Mouse (Mus musculus) neural tube, embryonic 15.5 days (tissue): ENCODE results near the gene Gm17657. TPM values are rescaled to one million over a fixed set of nuclear protein-coding genes. Genes with fewer than 3 reads are reported as not detected.
"Not testable (repeated sequence)": the region's sequence is repeated elsewhere in the genome, so short reads cannot be mapped to it uniquely, and the experiment has no call there.

Experiments
- ATAC-seq: fragments of 200-750 bp; cut with Nextera tagmentation; 2 replicates; pipeline ENCODE4 v1.8.0; 2017; ENCODE audit warnings: mild to moderate bottlenecking, moderate TSS enrichment, moderate library complexity; ENCODE audit not compliant: low FRiP score
- H3K27ac ChIP-seq: fragments of 300-500 bp; sonication (generic); replicated peaks from 2 replicates; pipeline ENCODE4 v1.5.1; 2015; ENCODE audit warnings: mild to moderate bottlenecking, inconsistent platforms
- H3K27me3 ChIP-seq: fragments of 300-500 bp; sonication (generic); replicated peaks from 2 replicates; pipeline ENCODE4 v1.6.1; 2015; ENCODE audit warnings: inconsistent platforms
- H3K36me3 ChIP-seq: fragments of 300-500 bp; sonication (generic); 2 replicates; pipeline ENCODE4 v1.6.1; 2015; ENCODE audit warnings: inconsistent platforms
- H3K4me1 ChIP-seq: fragments of 300-500 bp; sonication (generic); 2 replicates; pipeline ENCODE4 v1.6.1; 2015; ENCODE audit warnings: inconsistent platforms
- H3K4me2 ChIP-seq: fragments of 300-500 bp; sonication (generic); 2 replicates; pipeline ENCODE4 v1.6.1; 2015; ENCODE audit warnings: inconsistent platforms, mild to moderate bottlenecking, moderate library complexity
- H3K4me3 ChIP-seq: fragments of 300-500 bp; sonication (generic); replicated peaks from 2 replicates; pipeline ENCODE4 v1.5.1; 2015; ENCODE audit warnings: mild to moderate bottlenecking, inconsistent platforms
- H3K9ac ChIP-seq: fragments of 300-500 bp; sonication (generic); replicated peaks from 2 replicates; pipeline ENCODE4 v1.6.1; 2015; ENCODE audit warnings: mild to moderate bottlenecking, inconsistent platforms
- H3K9me3 ChIP-seq: fragments of 300-500 bp; sonication (generic); replicated peaks from 2 replicates; pipeline ENCODE4 v1.6.1; 2016; ENCODE audit warnings: inconsistent platforms
- WGBS: fragments of 180-500 bp; shearing (Covaris S2); methylation state at CpG from one replicate; pipeline ENCODE4 v1.1.7; 2015; ENCODE audit warnings: mixed read lengths; 5-methylcytosine and 5-hydroxymethylcytosine counted together
- polyA plus RNA-seq: library from polyadenylated mRNA; unstranded; fragments of >200 nt; fragmentation: Nextera tagmentation; extraction: Ambion mirVana; gene quantifications from 2 replicates; pipeline ENCODE4 v1.2.1, GENCODE M21; 2015

The Gm17657 gene
- polyA plus RNA-seq, 1 experiment from 2014 or later: not detected

GRCm38 (mm10) chr17:29518665-29519064 lies 30.8 kb downstream of the Gm17657 start:
- H3K9me3 ChIP-seq, H3K4me3 ChIP-seq, H3K4me2 ChIP-seq, H3K27ac ChIP-seq, H3K27me3 ChIP-seq, H3K4me1 ChIP-seq, H3K9ac ChIP-seq, ATAC-seq, H3K36me3 ChIP-seq: not testable (repeated sequence)
- 96% methylated on average over 5 of the region's 5 CpGs for WGBS

GRCm38 (mm10) chr17:29514435-29514834 lies 35.0 kb downstream of the Gm17657 start:
- 3% methylated on average over 11 of the region's 11 CpGs for WGBS
- Histone ChIP-seq H3K36me3 (no peaks in the 10 kb centered on the region), H3K27ac (no peak overlapping the region), H3K4me2 (no peak overlapping the region), H3K4me3 (no peak overlapping the region), H3K4me1 (0 out of 2 replicates have a peak, but pooled peaks cover 2% of the 10 kb centered on the region), H3K9ac (no peak overlapping the region), H3K27me3 (no peaks in the 10 kb centered on the region), H3K9me3 (no peaks in the 10 kb centered on the region)
- 0 out of 2 replicates have a peak, but pooled peaks have one; percentile 35 for ATAC-seq

- Histone ChIP-seq H3K4me1 (0 out of 2 replicates have a peak, but pooled peaks cover 2% of the 10 kb centered on the region), H3K9ac (no peak overlapping the region), H3K4me2 (no peak overlapping the region), H3K9me3 (no peaks in the 10 kb centered on the region), H3K36me3 (no peaks in the 10 kb centered on the region), H3K4me3 (no peak overlapping the region), H3K27me3 (no peaks in the 10 kb centered on the region), H3K27ac (no peak overlapping the region)
- WGBS: 42% methylated on average over 13 of the region's 13 CpGs
- ATAC-seq: no peak
These were observed 36.3 kb downstream of the Gm17657 start for GRCm38 (mm10) chr17:29513044-29513730.

GRCm38 (mm10) chr17:29510691-29511090 lies 38.7 kb downstream of the Gm17657 start:
- 75% methylated on average over 8 of the region's 8 CpGs for WGBS
- Histone ChIP-seq H3K4me2 (no peak overlapping the region), H3K27me3 (no peaks in the 10 kb centered on the region), H3K4me1 (0 out of 2 replicates have a peak, but pooled peaks cover 2% of the 10 kb centered on the region), H3K9ac (no peak overlapping the region), H3K9me3 (no peaks in the 10 kb centered on the region), H3K27ac (no peak overlapping the region), H3K4me3 (no peak overlapping the region), H3K36me3 (no peaks in the 10 kb centered on the region)
- no peak for ATAC-seq

- Histone ChIP-seq H3K4me3 (no peak overlapping the region), H3K9ac (no peak overlapping the region), H3K36me3 (no peaks in the 10 kb centered on the region), H3K27ac (no peak overlapping the region), H3K9me3 (no peaks in the 10 kb centered on the region), H3K27me3 (no peaks in the 10 kb centered on the region), H3K4me1 (no peaks in the 10 kb centered on the region), H3K4me2 (no peak overlapping the region)
- ATAC-seq: no peak
- WGBS: 69% methylated on average over 12 of the region's 12 CpGs
These were observed 40.4 kb downstream of the Gm17657 start for GRCm38 (mm10) chr17:29508927-29509608.

GRCm38 (mm10) chr17:29503700-29504099 lies 45.7 kb downstream of the Gm17657 start:
- ATAC-seq: no peak
- Histone ChIP-seq H3K4me1 (peaks cover 9% of the 10 kb centered on the region), H3K4me3 (no peak overlapping the region), H3K9me3 (no peaks in the 10 kb centered on the region), H3K9ac (no peak overlapping the region), H3K36me3 (no peaks in the 10 kb centered on the region), H3K27ac (no peak overlapping the region), H3K27me3 (no peaks in the 10 kb centered on the region), H3K4me2 (no peak overlapping the region)
- WGBS: 85% methylated on average over 5 of the region's 5 CpGs

- 24% methylated on average over 32 of the region's 32 CpGs for WGBS
- no peak overlapping the region for H3K27ac ChIP-seq
- H3K4me1 ChIP-seq: peaks cover 9% of the 10 kb centered on the region
- H3K4me2 ChIP-seq: peak overlapping the region; percentile 39
- H3K9ac ChIP-seq: no peak overlapping the region
- no peak overlapping the region for H3K4me3 ChIP-seq
- H3K36me3 ChIP-seq: no peaks in the 10 kb centered on the region
- no peaks in the 10 kb centered on the region for H3K9me3 ChIP-seq
- ATAC-seq: no peak
- H3K27me3 ChIP-seq: no peaks in the 10 kb centered on the region
These were observed 46.5 kb downstream of the Gm17657 start for GRCm38 (mm10) chr17:29502669-29503665.

- Histone ChIP-seq H3K9ac (no peak overlapping the region), H3K4me1 (peaks cover 9% of the 10 kb centered on the region), H3K9me3 (no peaks in the 10 kb centered on the region), H3K27ac (no peak overlapping the region), H3K36me3 (no peaks in the 10 kb centered on the region), H3K4me2 (no peak overlapping the region), H3K27me3 (no peaks in the 10 kb centered on the region), H3K4me3 (no peak overlapping the region)
- WGBS: 89% methylated on average over 7 of the region's 7 CpGs
- ATAC-seq: no peak
These were observed 47.3 kb downstream of the Gm17657 start for GRCm38 (mm10) chr17:29502005-29502668.

- WGBS: 80% methylated on average over 17 of the region's 17 CpGs
- H3K27me3 ChIP-seq: no peaks in the 10 kb centered on the region
- peaks cover 9% of the 10 kb centered on the region for H3K4me1 ChIP-seq
- H3K27ac ChIP-seq: no peak overlapping the region
- H3K9ac ChIP-seq: no peak overlapping the region
- H3K4me3 ChIP-seq: no peak overlapping the region
- H3K4me2 ChIP-seq: no peak overlapping the region
- H3K36me3 ChIP-seq: no peaks in the 10 kb centered on the region
- no peak for ATAC-seq
- H3K9me3 ChIP-seq: no peaks in the 10 kb centered on the region
These were observed 48.5 kb downstream of the Gm17657 start for GRCm38 (mm10) chr17:29500802-29501469.

GRCm38 (mm10) chr17:29500243-29500740 lies 49.1 kb downstream of the Gm17657 start:
- Histone ChIP-seq H3K27ac (no peak overlapping the region), H3K4me1 (peaks cover 9% of the 10 kb centered on the region), H3K36me3 (no peaks in the 10 kb centered on the region), H3K27me3 (no peaks in the 10 kb centered on the region), H3K9ac (no peak overlapping the region), H3K4me3 (no peak overlapping the region), H3K9me3 (no peaks in the 10 kb centered on the region), H3K4me2 (no peak overlapping the region)
- no peak for ATAC-seq
- WGBS: 82% methylated on average over 7 of the region's 7 CpGs
